Mouse (Mus musculus): ENCODE measurements around the gene Ranbp2. TPM values are rescaled to one million over a fixed set of nuclear protein-coding genes. Genes with fewer than 3 reads are reported as not detected.
"Not testable (repeated sequence)": the region's sequence is repeated elsewhere in the genome, so short reads cannot be mapped to it uniquely, and the experiment has no call there.

The Ranbp2 gene
- total RNA-seq, 2 experiments from 2014 or later = 36.3 to 41.8 TPM

GRCm38 (mm10) chr10:58491031-58491430 lies 44.3 kb downstream of the Ranbp2 start:
- intact Hi-C loops (cut with DNase I) = no loop called here
- DNase-seq = no peak

- intact Hi-C loops (cut with DNase I) = no loop called here
- DNase-seq = no peak
Measured at GRCm38 (mm10) chr10:58495637-58496036, 48.9 kb downstream of the Ranbp2 start.

GRCm38 (mm10) chr10:58496732-58497131 lies 50.0 kb downstream of the Ranbp2 start:
- intact Hi-C loops (cut with DNase I) = no loop called here
- DNase-seq = no peak

- DNase-seq = peak; percentile 88 to 93
- intact Hi-C loops (cut with DNase I) = no loop called here
Measured at GRCm38 (mm10) chr10:58497320-58498284, 50.9 kb downstream of the Ranbp2 start, which contains the start of gene Ccdc138. TSS of gene Ccdc138 (plus strand) at chr10:58497948.

GRCm38 (mm10) chr10:58498516-58498915 lies 51.8 kb downstream of the Ranbp2 start:
- DNase-seq = no peak
- intact Hi-C loops (cut with DNase I) = no loop called here

- DNase-seq = no peak
- intact Hi-C loops (cut with DNase I) = no loop called here
Measured at GRCm38 (mm10) chr10:58529358-58529757, 82.6 kb downstream of the Ranbp2 start.

- DNase-seq = no peak
- intact Hi-C loops (cut with DNase I) = no loop called here
Measured at GRCm38 (mm10) chr10:58530896-58531790, 84.4 kb downstream of the Ranbp2 start.

- no peak for DNase-seq
- intact Hi-C loops (cut with DNase I) = no loop called here
Measured at GRCm38 (mm10) chr10:58532177-58532576, 85.5 kb downstream of the Ranbp2 start.

GRCm38 (mm10) chr10:58536276-58536675 lies 89.6 kb downstream of the Ranbp2 start:
- DNase-seq; intact Hi-C loops (cut with DNase I): not testable (repeated sequence)

GRCm38 (mm10) chr10:58540613-58541012 lies 93.9 kb downstream of the Ranbp2 start:
- no peak for DNase-seq
- intact Hi-C loops (cut with DNase I) = no loop called here

Other genes starting within 250 kb of the Ranbp2 start
- not detected for gene AW822073, start 222.0 kb upstream of the Ranbp2 start, total RNA-seq (2021)
- not detected for gene Duxf3, start 214.2 kb upstream of the Ranbp2 start, total RNA-seq (2021)
- gene Gm4981, start 210.2 kb upstream of the Ranbp2 start, total RNA-seq (2021) = not detected
- gene Gcc2, start 191.4 kb upstream of the Ranbp2 start, total RNA-seq (2021) = 10 to 100 TPM; 15.1 to 24.0 TPM
- gene Lims1, start 123.5 kb upstream of the Ranbp2 start, total RNA-seq (2021) = 10 to 100 TPM; 34.3 to 41.9 TPM
- gene Ccdc138, start 51.0 kb downstream of the Ranbp2 start, total RNA-seq (2021) = under 1 TPM; 0.37 to 0.41 TPM
- gene Edar, start 228.7 kb downstream of the Ranbp2 start, total RNA-seq (2021) = under 1 TPM in 1 of 2 experiments, not detected in 1; 0.15 TPM

All from gastrocnemius, postnatal 36 days (tissue).